Mouse (Mus musculus): ENCODE data around the gene Ryr3. TPM values are rescaled to one million over a fixed set of nuclear protein-coding genes. Genes with fewer than 3 reads are reported as not detected.

Ryr3 gene
- polyA plus RNA-seq, 1 experiment from 2014 or later = 2.3 TPM

- Histone ChIP-seq H3K9ac (ENCODE audit: low read length) (no peak overlapping the region), H3K4me1 (ENCODE audit: control insufficient read depth, insufficient read depth, low read length) (no peaks in the 10 kb centered on the region), H3K4me3 (ENCODE audit: low read depth, low read length) (no peak overlapping the region), H3K4me2 (ENCODE audit: low read length) (no peak overlapping the region), H3K27me3 (replicated peaks; ENCODE audit: control insufficient read depth, insufficient read depth, low read length) (no peaks in the 10 kb centered on the region), H3K27ac (ENCODE audit: low read depth, low read length) (no peak overlapping the region), H3K36me3 (ENCODE audit: control insufficient read depth, insufficient read depth, low read length) (no peaks in the 10 kb centered on the region), H3K9me3 (replicated peaks; ENCODE audit: control insufficient read depth, low read length) (no peaks in the 10 kb centered on the region)
- no peak for DNase-seq (ENCODE audit: low spot score)
- ATAC-seq = no peak
- WGBS = 85% methylated on average over 1 of the region's 1 CpGs
Observed at GRCm38 (mm10) chr2:113018278-113018677, 198.6 kb downstream of the Ryr3 start.

- Histone ChIP-seq H3K9ac (ENCODE audit: low read length) (no peak overlapping the region), H3K9me3 (replicated peaks; ENCODE audit: control insufficient read depth, low read length) (no peaks in the 10 kb centered on the region), H3K4me3 (ENCODE audit: low read depth, low read length) (no peak overlapping the region), H3K4me1 (ENCODE audit: control insufficient read depth, insufficient read depth, low read length) (no peaks in the 10 kb centered on the region), H3K27me3 (replicated peaks; ENCODE audit: control insufficient read depth, insufficient read depth, low read length) (no peaks in the 10 kb centered on the region), H3K4me2 (ENCODE audit: low read length) (no peak overlapping the region), H3K27ac (ENCODE audit: low read depth, low read length) (no peak overlapping the region), H3K36me3 (ENCODE audit: control insufficient read depth, insufficient read depth, low read length) (no peaks in the 10 kb centered on the region)
- ATAC-seq (no peak), DNase-seq (ENCODE audit: low spot score) (no peak)
- 73% methylated on average over 2 of the region's 2 CpGs for WGBS
Observed at GRCm38 (mm10) chr2:113016236-113016635, 200.7 kb downstream of the Ryr3 start.

GRCm38 (mm10) chr2:113008961-113009740, 207.7 kb downstream of the Ryr3 start:
- no peak overlapping the region for H3K9ac ChIP-seq (ENCODE audit: low read length)
- H3K9me3 ChIP-seq (replicated peaks; ENCODE audit: control insufficient read depth, low read length) = no peaks in the 10 kb centered on the region
- H3K27me3 ChIP-seq (replicated peaks; ENCODE audit: control insufficient read depth, insufficient read depth, low read length) = no peaks in the 10 kb centered on the region
- no peak overlapping the region for H3K27ac ChIP-seq (ENCODE audit: low read depth, low read length)
- peaks cover 5% of the 10 kb centered on the region for H3K4me1 ChIP-seq (ENCODE audit: control insufficient read depth, insufficient read depth, low read length)
- 64% methylated on average over 11 of the region's 11 CpGs for WGBS
- H3K36me3 ChIP-seq (ENCODE audit: control insufficient read depth, insufficient read depth, low read length) = no peaks in the 10 kb centered on the region
- DNase-seq (ENCODE audit: low spot score) = peak; percentile 63
- no peak overlapping the region for H3K4me3 ChIP-seq (ENCODE audit: low read depth, low read length)
- peak; percentile 82 for ATAC-seq
- H3K4me2 ChIP-seq (ENCODE audit: low read length) = no peak overlapping the region

- DNase-seq (ENCODE audit: low spot score) = no peak
Observed at GRCm38 (mm10) chr2:112998498-112998897, 218.4 kb downstream of the Ryr3 start.

GRCm38 (mm10) chr2:112982908-112983510, 233.9 kb downstream of the Ryr3 start:
- ATAC-seq = no peak
- H3K4me2 ChIP-seq (ENCODE audit: low read length) = no peak overlapping the region
- H3K4me3 ChIP-seq (ENCODE audit: low read depth, low read length) = no peak overlapping the region
- H3K9me3 ChIP-seq (replicated peaks; ENCODE audit: control insufficient read depth, low read length) = no peaks in the 10 kb centered on the region
- H3K27ac ChIP-seq (ENCODE audit: low read depth, low read length) = no peak overlapping the region
- WGBS = 70% methylated on average over 1 of the region's 1 CpGs
- H3K9ac ChIP-seq (ENCODE audit: low read length) = no peak overlapping the region
- H3K27me3 ChIP-seq (replicated peaks; ENCODE audit: control insufficient read depth, insufficient read depth, low read length) = no peaks in the 10 kb centered on the region
- no peaks in the 10 kb centered on the region for H3K36me3 ChIP-seq (ENCODE audit: control insufficient read depth, insufficient read depth, low read length)
- peak; percentile 28 for DNase-seq (ENCODE audit: low spot score)
- no peaks in the 10 kb centered on the region for H3K4me1 ChIP-seq (ENCODE audit: control insufficient read depth, insufficient read depth, low read length)

More at GRCm38 (mm10) chr2:112998498-112998897, 218.4 kb downstream of the Ryr3 start:
- Histone ChIP-seq H3K4me2 (ENCODE audit: low read length) (no peak overlapping the region), H3K4me1 (ENCODE audit: control insufficient read depth, insufficient read depth, low read length) (no peaks in the 10 kb centered on the region), H3K27ac (ENCODE audit: low read depth, low read length) (no peak overlapping the region), H3K9me3 (replicated peaks; ENCODE audit: control insufficient read depth, low read length) (no peaks in the 10 kb centered on the region), H3K27me3 (replicated peaks; ENCODE audit: control insufficient read depth, insufficient read depth, low read length) (no peaks in the 10 kb centered on the region), H3K4me3 (ENCODE audit: low read depth, low read length) (no peak overlapping the region), H3K36me3 (ENCODE audit: control insufficient read depth, insufficient read depth, low read length) (no peaks in the 10 kb centered on the region), H3K9ac (ENCODE audit: low read length) (no peak overlapping the region)
- WGBS = 77% methylated on average over 3 of the region's 3 CpGs
- ATAC-seq = no peak

GRCm38 (mm10) chr2:112966807-112967625, 249.9 kb downstream of the Ryr3 start:
- Histone ChIP-seq H3K4me3 (ENCODE audit: low read depth, low read length) (no peak overlapping the region), H3K4me2 (ENCODE audit: low read length) (no peak overlapping the region), H3K9me3 (replicated peaks; ENCODE audit: control insufficient read depth, low read length) (no peaks in the 10 kb centered on the region), H3K36me3 (ENCODE audit: control insufficient read depth, insufficient read depth, low read length) (no peaks in the 10 kb centered on the region), H3K9ac (ENCODE audit: low read length) (no peak overlapping the region), H3K27me3 (replicated peaks; ENCODE audit: control insufficient read depth, insufficient read depth, low read length) (no peaks in the 10 kb centered on the region), H3K4me1 (ENCODE audit: control insufficient read depth, insufficient read depth, low read length) (no peaks in the 10 kb centered on the region), H3K27ac (ENCODE audit: low read depth, low read length) (no peak overlapping the region)
- ATAC-seq (no peak), DNase-seq (ENCODE audit: low spot score) (no peak)
- 79% methylated on average over 14 of the region's 14 CpGs for WGBS

- Histone ChIP-seq H3K9ac (ENCODE audit: low read length) (no peak overlapping the region), H3K4me3 (ENCODE audit: low read depth, low read length) (no peak overlapping the region), H3K27ac (ENCODE audit: low read depth, low read length) (no peak overlapping the region), H3K36me3 (ENCODE audit: control insufficient read depth, insufficient read depth, low read length) (no peaks in the 10 kb centered on the region), H3K9me3 (replicated peaks; ENCODE audit: control insufficient read depth, low read length) (no peaks in the 10 kb centered on the region), H3K4me1 (ENCODE audit: control insufficient read depth, insufficient read depth, low read length) (no peaks in the 10 kb centered on the region), H3K27me3 (replicated peaks; ENCODE audit: control insufficient read depth, insufficient read depth, low read length) (no peaks in the 10 kb centered on the region), H3K4me2 (ENCODE audit: low read length) (no peak overlapping the region)
- no peak for ATAC-seq
- DNase-seq (ENCODE audit: low spot score) = no peak
- WGBS = 57% methylated on average over 1 of the region's 1 CpGs
Observed at GRCm38 (mm10) chr2:112948931-112949330, 268.0 kb downstream of the Ryr3 start.

- Histone ChIP-seq H3K4me2 (ENCODE audit: low read length) (no peak overlapping the region), H3K27me3 (replicated peaks; ENCODE audit: control insufficient read depth, insufficient read depth, low read length) (no peaks in the 10 kb centered on the region), H3K9ac (ENCODE audit: low read length) (no peak overlapping the region), H3K36me3 (ENCODE audit: control insufficient read depth, insufficient read depth, low read length) (no peaks in the 10 kb centered on the region), H3K9me3 (replicated peaks; ENCODE audit: control insufficient read depth, low read length) (no peaks in the 10 kb centered on the region), H3K4me1 (ENCODE audit: control insufficient read depth, insufficient read depth, low read length) (no peaks in the 10 kb centered on the region), H3K4me3 (ENCODE audit: low read depth, low read length) (no peak overlapping the region), H3K27ac (ENCODE audit: low read depth, low read length) (no peak overlapping the region)
- ATAC-seq (no peak), DNase-seq (ENCODE audit: low spot score) (no peak)
- WGBS = 65% methylated on average over 1 of the region's 1 CpGs
Observed at GRCm38 (mm10) chr2:112931776-112932175, 285.1 kb downstream of the Ryr3 start.
